Mouse (Mus musculus) forebrain, embryonic 10.5 days (tissue): ENCODE measurements around the gene Sh3rf3. TPM values are rescaled to one million over a fixed set of nuclear protein-coding genes. Genes with fewer than 3 reads are reported as not detected.
A peak's percentile ranks its signal among the peaks of the same experiment; 100 is the strongest.

Experiments used
- DNase-seq: peaks from one replicate; pipeline ENCODE4 v3.0.0-alpha.2; 2017; ENCODE audit warnings: low spot score; ENCODE audit errors: extremely low spot score
- H3K27ac ChIP-seq: fragments of 300-500 bp; sonication (generic); 2 replicates; pipeline ENCODE4 v1.5.1; 2016; ENCODE audit warnings: mild to moderate bottlenecking
- H3K27me3 ChIP-seq: fragments of 300-500 bp; sonication (generic); 2 replicates; pipeline ENCODE4 v1.6.1; 2016; ENCODE audit warnings: mild to moderate bottlenecking; ENCODE audit not compliant: poor library complexity, severe bottlenecking
- H3K36me3 ChIP-seq: fragments of 300-500 bp; sonication (generic); replicated peaks from 2 replicates; pipeline ENCODE4 v1.6.1; 2016; ENCODE audit warnings: mild to moderate bottlenecking, moderate library complexity
- H3K4me1 ChIP-seq: fragments of 300-500 bp; sonication (generic); 2 replicates; pipeline ENCODE4 v1.6.1; 2016
- H3K4me3 ChIP-seq: fragments of 300-500 bp; sonication (generic); 2 replicates; pipeline ENCODE4 v1.5.1; 2016; ENCODE audit warnings: mild to moderate bottlenecking, moderate library complexity
- H3K9me3 ChIP-seq: fragments of 300-500 bp; sonication (generic); 2 replicates; pipeline ENCODE4 v1.6.1; 2016; ENCODE audit warnings: mild to moderate bottlenecking, moderate library complexity
- WGBS: fragments of 180-500 bp; shearing (Covaris S2); methylation state at CpG from one replicate; pipeline ENCODE4 v1.1.7; 2016; 5-methylcytosine and 5-hydroxymethylcytosine counted together
- polyA plus RNA-seq: library from polyadenylated mRNA; unstranded; fragments of >200 nt; fragmentation: Nextera tagmentation; extraction: Ambion mirVana; gene quantifications from 2 replicates; pipeline ENCODE4 v1.2.1, GENCODE M21; 2016

The Sh3rf3 gene
- polyA plus RNA-seq, 1 experiment from 2014 or later: 0.48 TPM

GRCm38 (mm10) chr10:58829251-58830111 lies 16.3 kb downstream of the Sh3rf3 start:
- Histone ChIP-seq H3K9me3 (no peaks in the 10 kb centered on the region), H3K4me3 (no peak overlapping the region), H3K36me3 (no peaks in the 10 kb centered on the region), H3K4me1 (peaks cover 5% of the 10 kb centered on the region), H3K27ac (no peak overlapping the region), H3K27me3 (no peaks in the 10 kb centered on the region)
- WGBS: 92% methylated on average over 11 of the region's 11 CpGs
- no peak for DNase-seq

DNA sequence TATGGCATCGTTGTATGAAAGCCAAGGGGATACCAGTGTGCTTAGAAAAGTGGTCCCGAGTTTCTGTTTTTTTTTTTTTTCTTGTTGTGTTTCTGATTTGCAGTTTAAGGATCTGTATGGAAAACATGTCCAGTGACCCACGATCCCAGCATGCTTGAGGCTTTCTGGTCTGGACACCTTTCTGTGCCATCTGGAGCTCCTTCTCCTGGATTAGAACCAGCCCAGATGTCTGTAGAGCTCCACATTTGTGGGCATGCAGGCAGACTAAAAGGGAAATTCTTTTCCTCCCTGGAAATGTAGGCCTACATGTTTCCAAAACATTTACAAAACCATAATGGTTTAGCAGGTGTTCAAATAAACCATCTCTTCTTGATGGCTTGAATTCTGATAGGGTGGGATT lies 20.0 kb downstream of the Sh3rf3 start:
- Histone ChIP-seq H3K4me3 (no peak overlapping the region), H3K4me1 (no peaks in the 10 kb centered on the region), H3K9me3 (no peaks in the 10 kb centered on the region), H3K27me3 (no peaks in the 10 kb centered on the region), H3K27ac (no peak overlapping the region), H3K36me3 (no peaks in the 10 kb centered on the region)
- DNase-seq: no peak
- WGBS: 89% methylated on average over 3 of the region's 3 CpGs

DNA sequence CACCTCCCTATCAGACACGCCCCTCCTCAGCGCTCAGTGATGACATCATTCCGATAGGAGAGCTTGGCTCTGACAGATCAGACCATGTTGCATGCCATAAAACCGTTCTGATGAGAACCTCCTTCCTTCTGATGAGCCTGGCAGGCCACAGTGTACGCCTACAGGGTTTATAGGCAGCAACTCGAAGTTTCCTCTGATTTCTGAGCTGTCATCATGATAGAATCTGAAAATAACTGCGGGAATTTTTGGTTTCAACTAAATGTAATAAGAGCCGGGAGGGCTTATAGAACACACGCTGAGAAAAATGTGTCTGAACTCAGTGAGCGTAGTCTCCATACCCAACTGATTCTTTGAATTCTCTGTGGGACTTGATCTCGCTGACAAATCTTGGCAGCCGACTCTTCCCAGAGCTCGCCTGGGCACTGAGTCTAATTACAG lies 20.6 kb downstream of the Sh3rf3 start:
- H3K4me3 ChIP-seq: no peak overlapping the region
- H3K27ac ChIP-seq: no peak overlapping the region
- no peaks in the 10 kb centered on the region for H3K9me3 ChIP-seq
- DNase-seq: no peak
- WGBS: 84% methylated on average over 13 of the region's 13 CpGs
- H3K36me3 ChIP-seq: no peaks in the 10 kb centered on the region
- no peaks in the 10 kb centered on the region for H3K27me3 ChIP-seq
- no peaks in the 10 kb centered on the region for H3K4me1 ChIP-seq

GRCm38 (mm10) chr10:58836391-58836790 lies 23.2 kb downstream of the Sh3rf3 start:
- H3K36me3 ChIP-seq: no peaks in the 10 kb centered on the region
- no peaks in the 10 kb centered on the region for H3K4me1 ChIP-seq
- no peak overlapping the region for H3K4me3 ChIP-seq
- no peak overlapping the region for H3K27ac ChIP-seq
- no peaks in the 10 kb centered on the region for H3K9me3 ChIP-seq
- 80% methylated on average over 3 of the region's 3 CpGs for WGBS
- DNase-seq: no peak
- no peaks in the 10 kb centered on the region for H3K27me3 ChIP-seq

DNA sequence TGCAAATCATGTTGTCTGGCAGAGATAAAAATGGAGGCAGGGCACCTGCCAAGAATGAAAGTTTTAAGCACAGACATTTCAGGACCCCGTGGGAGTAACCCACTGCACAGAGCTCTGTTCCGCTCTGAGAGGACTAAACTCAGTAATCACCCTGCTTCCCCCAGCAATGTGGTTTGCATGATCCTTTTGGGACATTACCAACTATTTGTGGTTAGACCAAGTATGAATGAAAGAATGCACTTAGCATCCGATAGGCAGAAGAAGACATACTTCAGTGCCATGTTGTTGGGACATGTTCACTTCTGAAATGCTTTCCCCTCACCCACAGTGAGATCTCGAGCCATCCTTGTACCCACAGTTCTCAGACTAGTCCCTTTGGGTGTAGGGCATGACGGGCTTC lies 24.3 kb downstream of the Sh3rf3 start:
- H3K27me3 ChIP-seq: no peaks in the 10 kb centered on the region
- no peaks in the 10 kb centered on the region for H3K4me1 ChIP-seq
- H3K4me3 ChIP-seq: no peak overlapping the region
- DNase-seq: no peak
- WGBS: 91% methylated on average over 5 of the region's 5 CpGs
- H3K36me3 ChIP-seq: no peaks in the 10 kb centered on the region
- H3K9me3 ChIP-seq: no peaks in the 10 kb centered on the region
- no peak overlapping the region for H3K27ac ChIP-seq

DNA sequence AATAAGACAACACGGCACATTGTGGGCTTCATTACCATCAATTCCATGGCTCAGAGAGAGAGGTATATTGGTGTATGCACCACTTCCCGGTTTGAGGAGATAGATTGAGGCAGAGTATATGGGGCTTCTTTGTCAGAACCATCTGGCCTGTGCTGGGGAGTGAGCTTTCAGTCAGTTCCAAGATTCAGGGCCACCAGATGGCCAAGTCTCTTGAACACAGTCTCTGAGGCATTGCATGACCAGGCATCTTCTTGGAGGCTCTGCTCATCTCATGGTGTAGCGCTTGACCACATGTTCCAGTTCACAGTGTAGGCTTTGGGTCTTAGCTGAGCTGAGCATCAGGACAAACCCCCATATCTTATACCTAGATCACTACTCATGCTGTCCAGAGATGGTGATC lies 28.8 kb downstream of the Sh3rf3 start:
- H3K4me3 ChIP-seq: no peak overlapping the region
- no peaks in the 10 kb centered on the region for H3K27me3 ChIP-seq
- no peaks in the 10 kb centered on the region for H3K36me3 ChIP-seq
- WGBS: 89% methylated on average over 3 of the region's 3 CpGs
- no peak overlapping the region for H3K27ac ChIP-seq
- no peaks in the 10 kb centered on the region for H3K9me3 ChIP-seq
- H3K4me1 ChIP-seq: no peaks in the 10 kb centered on the region
- DNase-seq: no peak

DNA sequence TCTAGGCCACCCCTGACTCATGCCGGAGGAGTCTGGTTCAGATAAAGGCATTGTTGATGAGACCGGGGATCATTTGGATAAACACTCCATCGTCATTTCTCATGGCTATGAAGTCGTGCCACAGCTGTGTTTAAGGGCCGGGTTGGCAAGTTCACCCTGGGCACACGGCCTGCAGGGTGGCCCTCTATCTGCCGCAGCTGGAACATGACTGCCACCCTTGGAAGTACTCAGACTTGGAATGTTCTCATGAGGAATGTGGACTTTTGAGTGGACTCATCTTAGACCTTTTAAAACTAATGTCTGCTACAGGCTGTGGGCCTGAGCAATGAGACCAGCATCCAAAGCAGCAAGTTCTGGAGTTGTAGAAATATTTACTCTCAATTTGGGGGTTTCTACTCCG lies 29.9 kb downstream of the Sh3rf3 start:
- no peaks in the 10 kb centered on the region for H3K36me3 ChIP-seq
- no peaks in the 10 kb centered on the region for H3K4me1 ChIP-seq
- no peak for DNase-seq
- WGBS: 96% methylated on average over 8 of the region's 8 CpGs
- no peaks in the 10 kb centered on the region for H3K9me3 ChIP-seq
- no peak overlapping the region for H3K4me3 ChIP-seq
- H3K27ac ChIP-seq: no peak overlapping the region
- no peaks in the 10 kb centered on the region for H3K27me3 ChIP-seq

- H3K27me3 ChIP-seq: no peaks in the 10 kb centered on the region
- 80% methylated on average over 5 of the region's 5 CpGs for WGBS
- no peak overlapping the region for H3K27ac ChIP-seq
- H3K36me3 ChIP-seq: no peaks in the 10 kb centered on the region
- H3K4me3 ChIP-seq: no peak overlapping the region
- DNase-seq: no peak
- H3K4me1 ChIP-seq: no peaks in the 10 kb centered on the region
- no peaks in the 10 kb centered on the region for H3K9me3 ChIP-seq
Measured at GRCm38 (mm10) chr10:58848127-58848526, 35.0 kb downstream of the Sh3rf3 start.

- no peaks in the 10 kb centered on the region for H3K36me3 ChIP-seq
- no peaks in the 10 kb centered on the region for H3K9me3 ChIP-seq
- no peak overlapping the region for H3K4me3 ChIP-seq
- no peaks in the 10 kb centered on the region for H3K4me1 ChIP-seq
- H3K27ac ChIP-seq: no peak overlapping the region
- 88% methylated on average over 6 of the region's 6 CpGs for WGBS
- H3K27me3 ChIP-seq: no peaks in the 10 kb centered on the region
- no peak for DNase-seq
Measured at GRCm38 (mm10) chr10:58848536-58848935, 35.4 kb downstream of the Sh3rf3 start.

DNA sequence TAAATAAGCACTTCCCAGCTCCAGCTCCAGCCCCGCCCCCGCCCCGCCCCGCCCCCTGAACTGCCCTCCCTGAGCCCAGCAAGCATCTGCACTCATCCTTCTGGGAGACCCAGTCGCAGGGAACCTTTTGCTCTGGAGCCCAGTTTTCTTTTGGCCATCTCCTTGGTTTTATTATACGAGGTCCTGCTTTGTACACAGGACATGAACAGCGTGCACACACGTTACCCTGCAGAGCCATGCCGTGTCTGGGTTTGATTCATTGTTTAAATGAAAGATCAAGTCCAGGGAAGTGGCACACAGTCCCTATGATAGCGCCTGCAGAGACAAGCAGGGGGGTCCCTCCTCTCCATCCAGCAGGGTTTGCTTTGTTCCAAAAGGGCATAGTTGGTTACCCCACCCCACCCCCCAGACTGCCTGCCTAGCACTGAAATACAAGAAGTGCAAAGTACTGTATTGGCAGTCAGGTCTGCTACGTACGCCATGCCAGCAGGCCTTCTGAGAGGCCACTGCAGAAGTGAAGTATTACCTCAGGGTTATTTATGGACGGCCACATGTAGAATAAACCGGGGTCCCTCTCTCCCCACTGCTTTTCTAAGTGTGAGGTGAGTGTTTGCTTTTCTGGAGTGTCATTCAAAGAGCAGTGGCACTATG lies 41.5 kb downstream of the Sh3rf3 start:
- H3K36me3 ChIP-seq: no peaks in the 10 kb centered on the region
- WGBS: 15% methylated on average over 14 of the region's 14 CpGs
- H3K4me3 ChIP-seq: 0 out of 2 replicates have a peak overlapping the region, but pooled peaks have one; percentile 6
- H3K9me3 ChIP-seq: no peaks in the 10 kb centered on the region
- H3K27ac ChIP-seq: peak overlapping the region; percentile 45
- no peak for DNase-seq
- no peaks in the 10 kb centered on the region for H3K27me3 ChIP-seq
- peaks cover 31% of the 10 kb centered on the region for H3K4me1 ChIP-seq

DNA sequence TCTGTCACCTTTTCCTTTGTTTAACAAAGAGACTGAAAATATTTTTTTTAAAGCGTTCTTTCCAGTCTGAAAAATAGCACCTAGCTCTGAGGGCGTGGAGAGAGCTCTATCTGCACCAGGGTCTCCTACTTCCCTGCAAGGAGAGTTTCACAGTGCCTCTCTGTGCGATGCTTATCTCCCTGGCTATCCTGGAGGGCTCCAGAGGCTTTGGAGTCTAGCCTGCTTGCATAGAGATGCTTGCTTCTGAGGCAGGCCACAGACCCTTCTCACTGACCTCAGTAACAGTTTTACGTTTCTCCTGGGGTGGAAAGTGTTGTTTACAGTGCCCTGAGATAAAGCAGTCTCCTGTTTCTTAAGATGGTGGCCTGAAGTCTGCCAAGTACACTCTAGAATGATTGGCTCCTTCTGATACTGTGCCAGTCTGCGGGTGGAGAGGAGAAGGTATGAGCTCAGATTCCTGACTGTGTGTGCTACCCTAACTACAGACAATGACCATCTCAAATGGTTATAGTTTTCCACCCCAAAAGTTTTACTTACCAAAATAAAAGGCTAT lies 42.1 kb downstream of the Sh3rf3 start:
- no peaks in the 10 kb centered on the region for H3K9me3 ChIP-seq
- H3K4me1 ChIP-seq: peaks cover 31% of the 10 kb centered on the region
- H3K27me3 ChIP-seq: no peaks in the 10 kb centered on the region
- 52% methylated on average over 5 of the region's 5 CpGs for WGBS
- no peaks in the 10 kb centered on the region for H3K36me3 ChIP-seq
- DNase-seq: no peak
- H3K27ac ChIP-seq: peak overlapping the region; percentile 45; the same call in 1 of the 2 replicates
- no peak overlapping the region for H3K4me3 ChIP-seq

DNA sequence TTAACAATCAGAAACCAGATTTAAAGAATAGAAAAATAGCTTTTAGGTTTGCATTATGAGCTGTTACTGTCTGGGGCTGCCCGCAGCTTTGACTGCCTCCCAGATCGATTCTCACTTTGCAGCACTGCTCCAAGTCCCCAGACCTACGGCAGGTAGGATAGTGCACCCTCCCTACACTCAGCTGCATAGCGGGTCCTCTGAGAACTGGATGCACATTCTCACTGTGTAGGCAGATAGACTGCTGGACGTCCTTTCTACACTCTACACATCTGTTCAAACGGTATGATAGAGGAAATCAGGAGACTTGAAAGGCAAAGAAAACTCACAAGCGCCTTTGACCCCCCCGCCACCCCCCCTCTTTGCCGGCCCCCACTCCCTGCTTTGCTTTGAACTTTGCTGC lies 42.7 kb downstream of the Sh3rf3 start:
- Histone ChIP-seq H3K36me3 (no peaks in the 10 kb centered on the region), H3K4me3 (no peak overlapping the region), H3K27me3 (no peaks in the 10 kb centered on the region), H3K4me1 (peaks cover 31% of the 10 kb centered on the region), H3K9me3 (no peaks in the 10 kb centered on the region), H3K27ac (no peak overlapping the region)
- 78% methylated on average over 9 of the region's 9 CpGs for WGBS
- no peak for DNase-seq

GRCm38 (mm10) chr10:58856742-58857141 lies 43.6 kb downstream of the Sh3rf3 start:
- DNase-seq: no peak
- H3K9me3 ChIP-seq: no peaks in the 10 kb centered on the region
- no peaks in the 10 kb centered on the region for H3K27me3 ChIP-seq
- peaks cover 31% of the 10 kb centered on the region for H3K4me1 ChIP-seq
- no peaks in the 10 kb centered on the region for H3K36me3 ChIP-seq
- no peak overlapping the region for H3K4me3 ChIP-seq
- H3K27ac ChIP-seq: no peak overlapping the region
